Mouse (Mus musculus) kidney, adult 18-20 months (tissue): Measurements from ENCODE around the gene Lgi2.

Source experiments
- DNase-seq: peaks from one replicate; pipeline ENCODE4 v3.0.0; 2021

Lgi2 gene

DNA sequence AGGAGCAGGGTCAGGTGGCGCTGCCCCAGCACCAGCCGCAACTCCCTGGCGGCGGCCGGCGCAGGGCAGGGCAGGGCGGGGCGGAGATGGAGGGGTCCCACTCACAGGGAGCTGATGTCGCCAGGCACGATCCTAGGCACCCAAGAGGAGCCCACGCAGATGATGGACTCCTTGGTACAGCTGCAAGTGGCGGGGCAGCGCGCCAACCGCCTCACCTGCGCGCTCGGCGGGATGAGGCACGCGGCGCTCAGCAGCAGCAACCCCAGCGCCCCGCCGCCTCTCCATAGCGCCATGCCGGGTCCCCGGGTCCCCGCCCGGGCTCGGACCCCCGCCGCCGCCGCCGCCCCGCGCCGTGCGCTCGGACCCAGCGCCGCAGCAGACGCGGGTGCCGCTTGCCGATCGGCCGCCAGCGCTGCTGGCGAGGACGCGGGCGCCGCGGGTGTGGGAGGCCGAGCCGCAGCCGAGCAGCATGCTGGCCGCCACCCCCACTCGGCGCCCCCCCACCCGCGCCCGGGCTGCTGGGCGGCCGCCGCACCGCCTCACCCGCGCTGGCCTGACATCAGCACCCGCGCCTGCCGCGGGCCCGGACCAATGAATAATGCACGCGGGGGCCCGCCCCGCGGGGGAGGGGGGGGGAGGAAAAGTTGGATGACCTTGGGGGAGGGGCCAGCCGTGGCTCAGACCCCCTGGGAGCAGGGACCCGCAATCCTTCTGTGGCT lies at the start of gene Lgi2:
Gene Lgi2 (minus strand): TSS at position 650 of the 719 bp plus-strand sequence.
- no peak for DNase-seq

DNA sequence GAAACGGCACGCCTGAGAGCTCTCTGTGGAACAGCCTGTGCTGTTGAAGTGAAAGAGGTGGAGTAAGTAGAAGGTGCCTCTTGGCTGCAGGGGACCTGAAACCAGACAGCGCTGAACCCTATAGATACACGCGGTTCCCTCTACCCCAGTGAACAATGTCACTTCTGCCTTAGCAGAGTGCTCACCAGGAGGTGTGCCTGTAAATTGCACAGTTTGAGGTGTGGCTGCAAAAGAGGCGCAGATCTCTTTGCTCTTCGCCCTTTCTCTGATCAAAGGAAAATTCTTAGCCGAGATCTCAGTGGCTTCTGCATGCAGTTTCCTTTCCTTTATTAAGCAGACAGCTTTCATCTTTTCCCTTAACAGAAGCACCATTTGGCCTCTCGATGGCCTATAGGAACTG lies 49.2 kb upstream of the Lgi2 start:
- no peak for DNase-seq

- no peak for DNase-seq
These were observed 48.4 kb upstream of the Lgi2 start for GRCm38 (mm10) chr5:52614686-52615085.

GRCm38 (mm10) chr5:52612776-52613175 lies 46.5 kb upstream of the Lgi2 start:
- no peak for DNase-seq

DNA sequence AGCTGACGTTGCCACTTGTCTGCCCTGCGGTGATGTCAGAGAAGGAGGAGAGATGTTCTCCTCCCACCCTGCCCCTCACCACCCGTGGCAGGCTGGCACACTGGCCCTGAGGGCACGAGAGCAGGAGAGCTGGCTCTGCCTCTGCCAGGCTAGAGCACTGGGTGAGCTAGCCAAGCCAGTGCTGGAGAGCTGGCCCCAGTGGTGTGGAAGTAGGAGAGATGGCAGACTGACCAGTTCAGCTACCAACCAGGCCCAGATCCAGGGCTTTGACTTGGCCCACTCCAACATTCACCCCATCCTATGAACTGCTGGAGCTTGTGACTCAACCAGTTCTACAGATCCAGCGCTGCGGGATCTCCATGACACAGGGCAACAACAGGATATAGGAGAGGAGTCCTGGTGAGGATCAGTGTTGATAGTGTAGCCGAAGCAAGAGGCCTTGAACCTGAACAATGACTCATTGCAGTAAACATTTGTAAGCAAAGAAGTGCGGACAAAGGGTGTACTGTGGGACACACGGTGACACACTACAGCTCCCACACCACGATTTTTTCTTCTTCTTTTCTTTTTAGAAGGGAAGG lies 45.1 kb upstream of the Lgi2 start:
- DNase-seq: no peak

DNA sequence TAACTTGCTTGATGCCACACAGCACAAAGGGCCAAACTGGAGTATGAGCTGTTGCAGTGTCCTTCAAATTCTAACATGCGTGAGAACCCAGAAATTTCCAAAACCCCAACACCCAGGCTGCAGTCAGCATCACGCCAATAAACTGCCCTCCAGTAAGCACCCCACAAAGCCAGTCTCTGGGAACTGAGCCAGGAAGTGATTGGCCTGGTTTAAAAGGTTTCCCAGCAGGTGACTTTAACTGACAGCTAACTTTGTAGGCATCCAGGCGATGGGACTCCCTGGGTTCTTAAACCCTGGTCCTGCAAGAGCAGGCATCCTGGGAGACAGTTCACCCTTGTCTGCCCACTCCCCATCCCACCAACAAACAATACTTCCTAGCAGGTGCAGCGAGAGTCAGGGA lies 44.0 kb upstream of the Lgi2 start:
- DNase-seq: no peak

GRCm38 (mm10) chr5:52609672-52610071 lies 43.4 kb upstream of the Lgi2 start:
- DNase-seq: no peak

- DNase-seq: no peak
These were observed 38.4 kb upstream of the Lgi2 start for GRCm38 (mm10) chr5:52604582-52605041.

- peak; percentile 51 for DNase-seq
These were observed 24.4 kb upstream of the Lgi2 start for GRCm38 (mm10) chr5:52590612-52591011.

DNA sequence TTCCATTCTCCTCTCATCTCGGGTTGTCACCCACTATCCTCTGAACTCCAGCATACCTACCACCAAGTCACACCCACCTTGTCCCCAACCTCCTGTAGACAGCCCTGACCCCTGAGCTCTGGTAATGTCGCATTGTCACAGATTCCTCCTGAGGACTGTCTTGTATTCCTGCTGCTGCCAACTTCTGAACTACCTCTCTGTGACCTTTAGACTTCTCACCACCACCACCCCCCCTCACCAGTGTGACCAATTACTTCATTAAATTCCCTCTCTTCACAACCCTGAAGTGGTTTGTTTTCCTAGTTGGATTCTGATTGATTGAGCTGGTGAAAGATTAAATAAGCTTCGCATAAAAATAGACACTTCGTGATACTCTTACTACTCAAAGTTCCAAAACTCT lies 22.4 kb upstream of the Lgi2 start:
- peak; percentile 45 for DNase-seq

- DNase-seq: no peak
These were observed 21.1 kb upstream of the Lgi2 start for GRCm38 (mm10) chr5:52587291-52587733.

GRCm38 (mm10) chr5:52572572-52572971 lies 6.3 kb upstream of the Lgi2 start:
- DNase-seq: no peak

DNA sequence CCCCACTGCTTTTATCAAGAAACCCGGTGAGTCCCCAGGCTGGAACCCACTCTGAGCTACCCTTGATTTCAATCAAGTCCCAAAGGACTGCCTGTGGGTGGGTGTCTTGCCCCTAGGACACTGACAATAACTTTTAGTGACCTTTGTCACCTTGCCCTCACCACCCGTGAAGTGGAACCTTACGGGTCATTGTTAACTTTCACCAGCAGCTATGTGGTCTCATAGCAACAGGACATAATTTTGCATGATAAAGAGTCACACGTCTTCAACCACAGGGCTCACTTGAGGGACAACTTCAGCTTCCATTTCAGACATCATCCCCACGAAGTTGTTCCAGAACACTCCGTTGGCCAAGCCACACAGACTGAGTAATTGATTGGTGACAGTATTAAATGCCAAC lies 4.5 kb upstream of the Lgi2 start:
- no peak for DNase-seq

DNA sequence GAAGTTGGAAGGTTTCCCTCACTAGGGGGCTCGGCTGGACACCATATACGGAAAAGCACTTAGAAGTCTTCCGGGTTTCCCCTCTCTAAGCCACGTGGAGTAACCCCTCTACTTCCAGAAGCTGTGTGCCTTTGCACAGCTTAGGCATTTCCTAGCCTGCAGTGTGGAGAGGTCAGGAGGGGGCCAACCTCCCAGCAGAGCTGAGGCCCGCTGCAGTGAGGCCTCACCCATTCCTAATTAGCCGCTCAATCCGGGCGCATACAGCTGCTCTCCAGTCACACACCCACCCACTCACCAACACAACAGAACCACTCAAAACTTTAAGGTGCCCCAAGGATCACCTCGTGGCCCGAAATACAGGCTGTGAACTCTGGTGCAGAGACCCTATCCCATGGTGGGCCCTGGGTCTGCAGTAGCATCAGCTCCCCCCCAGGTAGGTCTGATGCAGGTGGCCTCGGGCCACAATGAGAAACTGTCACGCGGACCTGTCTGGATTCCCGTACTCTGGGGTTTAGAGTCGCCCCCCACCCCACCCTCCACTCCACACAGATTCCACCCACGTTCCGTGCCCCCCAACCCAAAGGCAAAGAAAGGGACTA lies 949 bp downstream of the Lgi2 start:
- DNase-seq: no peak

DNA sequence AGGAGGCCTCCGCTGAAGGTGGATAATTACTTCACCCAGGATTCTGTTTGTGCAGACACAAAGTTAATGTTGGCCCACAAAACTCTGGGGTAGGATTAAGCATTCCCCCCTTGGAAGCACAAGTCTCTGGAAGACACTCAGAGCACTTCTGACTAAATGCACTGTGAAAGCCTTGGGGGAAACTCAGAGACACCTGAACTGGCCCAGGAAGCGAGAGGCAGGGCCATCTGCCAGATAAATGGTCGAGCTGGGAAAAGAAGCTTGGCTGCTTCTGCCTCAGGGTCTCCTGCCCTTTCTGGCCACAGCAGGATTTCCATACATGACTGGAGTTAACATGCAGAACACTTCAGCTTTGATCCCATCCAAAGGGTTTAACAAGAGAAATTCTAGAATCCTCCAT lies 1.9 kb downstream of the Lgi2 start:
- DNase-seq: no peak

- DNase-seq: no peak
These were observed 6.0 kb downstream of the Lgi2 start for GRCm38 (mm10) chr5:52560240-52560639.

DNA sequence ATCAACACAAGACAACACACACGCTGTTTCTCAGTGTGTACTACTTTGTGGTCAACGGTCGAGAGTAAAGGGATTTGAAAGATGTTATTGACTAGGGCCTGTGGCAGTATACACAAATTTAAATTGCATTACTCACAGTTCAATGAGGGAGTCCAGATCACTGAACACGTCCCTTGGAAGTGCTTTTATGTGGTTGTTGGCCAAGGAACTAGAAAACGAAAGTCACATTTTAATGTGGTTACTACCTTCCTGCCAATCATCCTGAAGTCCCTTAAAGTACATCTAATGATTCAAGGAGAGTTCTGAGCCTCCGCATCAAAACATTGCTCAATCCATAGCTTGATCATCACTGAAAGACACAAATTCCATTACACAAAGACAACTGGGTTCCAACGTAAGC lies 10.7 kb downstream of the Lgi2 start:
- no peak for DNase-seq

- no peak for DNase-seq
These were observed 15.0 kb downstream of the Lgi2 start for GRCm38 (mm10) chr5:52551318-52551632.

DNA sequence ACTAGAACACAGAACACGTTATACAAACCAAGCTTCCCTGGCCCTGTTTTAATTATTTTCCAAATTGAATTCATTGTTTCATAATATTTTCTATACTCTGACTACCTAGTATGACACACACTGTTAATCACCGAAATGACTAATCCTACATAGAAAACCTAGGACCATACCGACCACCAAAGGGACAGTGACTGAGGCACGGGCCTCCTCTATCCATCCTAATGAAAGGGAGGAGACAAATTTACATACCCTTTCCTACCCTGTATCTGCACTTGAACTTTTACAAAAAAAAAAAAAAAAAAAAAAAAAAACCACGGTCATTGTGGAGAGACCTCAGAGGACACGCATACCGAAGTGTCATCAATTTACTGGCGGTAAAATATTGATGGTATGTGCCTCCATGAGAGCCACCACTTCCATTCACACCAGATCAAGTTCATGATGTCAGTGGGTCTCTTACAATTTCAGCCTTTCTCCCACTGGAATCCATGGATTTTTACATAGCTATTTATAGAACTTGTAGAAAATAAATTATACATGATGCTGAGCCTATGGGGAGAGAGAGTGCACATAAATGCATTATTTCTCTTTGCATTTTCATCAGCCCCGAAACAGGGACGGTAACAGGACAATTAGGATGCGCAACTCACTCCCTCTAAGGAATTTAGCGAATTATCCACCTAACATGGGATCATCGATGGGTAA lies 15.5 kb downstream of the Lgi2 start:
- DNase-seq: no peak

DNA sequence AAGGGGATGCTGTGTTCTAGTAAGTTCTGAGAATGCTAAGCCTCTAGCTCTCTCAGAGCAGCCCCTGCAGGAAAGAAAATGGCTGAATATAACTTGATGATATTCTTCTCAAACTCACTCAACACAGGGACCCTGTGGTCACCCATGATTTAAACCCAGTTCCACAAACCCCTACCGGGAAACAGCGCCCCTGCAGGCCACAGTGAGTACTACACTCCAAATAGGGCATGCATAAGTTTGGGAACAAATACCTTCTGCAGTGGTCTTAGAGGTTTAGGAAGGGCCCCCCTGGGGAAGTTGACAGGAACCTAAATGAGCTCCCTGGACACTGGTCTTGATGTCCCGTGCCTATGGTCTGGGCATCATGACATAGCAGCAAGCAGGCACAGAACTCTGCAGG lies 19.3 kb downstream of the Lgi2 start:
- DNase-seq: peak; percentile 23

DNA sequence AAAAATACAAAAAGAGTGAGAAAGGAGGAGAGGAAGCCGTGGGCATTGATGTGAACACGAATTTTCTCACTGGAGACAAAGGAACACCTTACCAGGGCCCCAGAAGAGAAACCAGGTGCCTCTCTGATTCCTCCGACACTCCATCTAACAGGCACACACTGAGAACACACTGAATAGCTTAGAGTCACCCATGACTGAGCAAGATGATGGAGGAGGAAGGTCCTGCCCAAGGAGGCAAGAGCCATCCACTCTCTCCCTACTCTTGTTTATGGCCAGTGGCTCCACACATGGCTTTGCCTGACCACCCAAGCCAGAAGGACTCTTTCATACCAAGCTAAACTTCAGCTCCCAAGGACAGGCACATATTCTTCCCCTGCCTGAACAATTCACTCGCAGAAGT lies 22.5 kb downstream of the Lgi2 start:
- no peak for DNase-seq

DNA sequence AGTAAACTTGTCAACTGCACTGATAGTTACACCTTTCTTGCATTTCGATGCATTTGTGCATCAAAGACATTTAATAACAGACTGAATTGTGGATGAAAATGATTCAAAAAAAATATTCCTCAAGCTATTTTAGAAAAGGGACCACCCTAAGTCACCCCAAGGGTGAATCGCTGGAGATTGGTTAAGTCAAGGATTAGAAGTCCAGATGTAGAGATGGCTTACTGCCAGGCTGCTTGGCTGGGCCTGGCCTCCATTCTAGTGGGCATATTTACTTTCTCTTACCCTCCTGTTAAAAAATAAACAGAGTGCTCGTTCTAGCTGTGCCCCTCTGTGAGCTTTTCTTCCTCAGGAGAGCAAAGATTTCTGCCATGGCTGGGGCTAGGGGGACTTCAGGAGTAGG lies 26.1 kb downstream of the Lgi2 start:
- DNase-seq: no peak

DNA sequence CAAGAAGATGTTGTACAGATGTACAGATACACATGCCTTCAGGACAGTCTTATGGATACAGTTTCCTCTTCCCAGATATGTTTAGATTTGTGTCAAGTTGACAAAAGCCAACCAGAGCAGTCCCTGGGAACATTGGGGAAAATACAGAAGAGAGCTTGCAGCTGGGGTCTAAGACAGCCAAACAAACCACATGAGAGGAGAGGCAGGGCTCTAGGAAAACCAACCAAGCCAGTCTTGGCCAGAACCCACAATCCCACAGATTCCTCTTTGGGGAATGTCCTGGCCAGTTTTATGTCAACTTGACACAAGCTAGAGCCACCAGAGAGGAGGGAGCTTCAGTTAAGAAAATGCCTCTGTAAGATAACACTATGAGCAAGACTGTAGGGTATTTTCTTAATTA lies 26.8 kb downstream of the Lgi2 start:
- DNase-seq: no peak

GRCm38 (mm10) chr5:52537024-52537423 lies 29.2 kb downstream of the Lgi2 start:
- DNase-seq: peak; percentile 72
